Mouse (Mus musculus) embryonic facial prominence, embryonic 14.5 days (tissue): ENCODE data around the gene Slc26a1. TPM values are rescaled to one million over a fixed set of nuclear protein-coding genes. Genes with fewer than 3 reads are reported as not detected.

Source experiments
- ATAC-seq: fragments of 200-750 bp; cut with Nextera tagmentation; 2 replicates; pipeline ENCODE4 v1.8.0; 2017; ENCODE audit warnings: low read depth, moderate number of reproducible peaks, moderate TSS enrichment
- DNase-seq: peaks from one replicate; pipeline ENCODE4 v3.0.0-alpha.2; 2015; ENCODE audit warnings: low spot score
- H3K27ac ChIP-seq: fragments of 300-500 bp; sonication (generic); replicated peaks from 2 replicates; pipeline ENCODE4 v1.5.1; 2014; ENCODE audit warnings: low read depth, mild to moderate bottlenecking, low read length, moderate library complexity
- H3K27me3 ChIP-seq: fragments of 300-500 bp; sonication (generic); replicated peaks from 2 replicates; pipeline ENCODE4 v1.6.1; 2014; ENCODE audit warnings: low read length; ENCODE audit not compliant: control insufficient read depth, insufficient read depth
- H3K36me3 ChIP-seq: fragments of 300-500 bp; sonication (generic); 2 replicates; pipeline ENCODE4 v1.6.1; 2014; ENCODE audit warnings: low read length, mixed read lengths; ENCODE audit not compliant: control insufficient read depth, insufficient read depth
- H3K4me1 ChIP-seq: fragments of 300-500 bp; sonication (generic); 2 replicates; pipeline ENCODE4 v1.6.1; 2014; ENCODE audit warnings: antibody characterized with exemption, low read length; ENCODE audit not compliant: control insufficient read depth, insufficient read depth
- H3K4me2 ChIP-seq: fragments of 300-500 bp; sonication (generic); 2 replicates; pipeline ENCODE4 v1.6.1; 2014; ENCODE audit warnings: low read depth, mild to moderate bottlenecking, low read length, moderate library complexity, mixed read lengths
- H3K4me3 ChIP-seq: fragments of 300-500 bp; sonication (generic); 2 replicates; pipeline ENCODE4 v1.5.1; 2014; ENCODE audit warnings: low read depth, mild to moderate bottlenecking, low read length
- H3K9ac ChIP-seq: fragments of 300-500 bp; sonication (generic); 2 replicates; pipeline ENCODE4 v1.6.1; 2014; ENCODE audit warnings: low read depth, mild to moderate bottlenecking, low read length, moderate library complexity, mixed read lengths
- H3K9me3 ChIP-seq: fragments of 300-500 bp; sonication (generic); 2 replicates; pipeline ENCODE4 v1.6.1; 2016; ENCODE audit warnings: low read length; ENCODE audit not compliant: control insufficient read depth
- WGBS: fragments of 180-500 bp; shearing (Covaris S2); extraction: QIAGEN DNeasy Blood & Tissue Kit; methylation state at CpG from one replicate; pipeline ENCODE4 v1.1.7; 2014; 5-methylcytosine and 5-hydroxymethylcytosine counted together
- polyA plus RNA-seq: library from polyadenylated mRNA; unstranded; fragments of >200 nt; fragmentation: Nextera tagmentation; extraction: Ambion mirVana; gene quantifications from 2 replicates; pipeline ENCODE4 v1.2.1, GENCODE M21; 2014

The Slc26a1 gene
- polyA plus RNA-seq, 1 experiment from 2014 or later, result 1.2 TPM

- no peaks in the 10 kb centered on the region for H3K36me3 ChIP-seq
- no peaks in the 10 kb centered on the region; the same call in 1 of the 2 replicates for H3K27me3 ChIP-seq
- no peak overlapping the region for H3K4me3 ChIP-seq
- H3K9me3 ChIP-seq, result no peaks in the 10 kb centered on the region
- H3K27ac ChIP-seq, result no peak overlapping the region
- H3K9ac ChIP-seq, result no peak overlapping the region
- peak overlapping the region; percentile 76; the same call in 1 of the 2 replicates for H3K4me2 ChIP-seq
- ATAC-seq, result no peak
- WGBS, result 98% methylated on average over 10 of the region's 12 CpGs
- no peak for DNase-seq
- H3K4me1 ChIP-seq, result peaks cover 18% of the 10 kb centered on the region
Observed at GRCm38 (mm10) chr5:108695861-108696260, 20.5 kb upstream of the Slc26a1 start.

- ATAC-seq (peak; percentile 59), DNase-seq (peak; percentile 55)
- Histone ChIP-seq H3K4me3 (peak overlapping the region; percentile 79), H3K9ac (peak overlapping the region; percentile 79), H3K27me3 (no peaks in the 10 kb centered on the region; the same call in 1 of the 2 replicates), H3K36me3 (no peaks in the 10 kb centered on the region), H3K4me2 (peak overlapping the region; percentile 76), H3K27ac (peak overlapping the region; percentile 67), H3K4me1 (peaks cover 18% of the 10 kb centered on the region), H3K9me3 (no peaks in the 10 kb centered on the region)
- WGBS, result 0% methylated on average over 17 of the region's 99 CpGs
Observed at GRCm38 (mm10) chr5:108694352-108695261, 19.2 kb upstream of the Slc26a1 start.

GRCm38 (mm10) chr5:108693872-108694288 lies 18.5 kb upstream of the Slc26a1 start:
- peak; percentile 97 for ATAC-seq
- 0% methylated on average over 8 of the region's 43 CpGs for WGBS

GRCm38 (mm10) chr5:108692271-108692670 lies 16.9 kb upstream of the Slc26a1 start, which contains the start of gene Fgfrl1:
Gene Fgfrl1 (plus strand): TSS chr5:108692382.
- ATAC-seq (peak; percentile 9; the same call in 1 of the 2 replicates), DNase-seq (peak; percentile 55)
- Histone ChIP-seq H3K4me1 (peaks cover 11% of the 10 kb centered on the region), H3K9me3 (no peaks in the 10 kb centered on the region), H3K36me3 (no peaks in the 10 kb centered on the region), H3K27me3 (no peaks in the 10 kb centered on the region; the same call in 1 of the 2 replicates), H3K4me2 (peak within 1 kb of the TSS; percentile 76), H3K4me3 (peak within 1 kb of the TSS; percentile 79), H3K9ac (peak within 1 kb of the TSS; percentile 61), H3K27ac (no peak within 1 kb of the TSS)
- WGBS, result under 1% methylated on average over 12 of the region's 18 CpGs

More at GRCm38 (mm10) chr5:108693872-108694288, 18.5 kb upstream of the Slc26a1 start:
- H3K4me2 ChIP-seq, result peak overlapping the region; percentile 76
- H3K9me3 ChIP-seq, result no peaks in the 10 kb centered on the region
- peak overlapping the region; percentile 67 for H3K27ac ChIP-seq
- peaks cover 16% of the 10 kb centered on the region for H3K4me1 ChIP-seq
- no peaks in the 10 kb centered on the region; the same call in 1 of the 2 replicates for H3K27me3 ChIP-seq
- no peaks in the 10 kb centered on the region for H3K36me3 ChIP-seq
- H3K4me3 ChIP-seq, result peak overlapping the region; percentile 79
- peak overlapping the region; percentile 79 for H3K9ac ChIP-seq
- peak; percentile 97 for DNase-seq

- peaks cover 5% of the 10 kb centered on the region; the same call in 1 of the 2 replicates for H3K4me1 ChIP-seq
- DNase-seq, result no peak
- 66% methylated on average over 4 of the region's 4 CpGs for WGBS
- no peak overlapping the region for H3K4me3 ChIP-seq
- no peak overlapping the region for H3K9ac ChIP-seq
- H3K4me2 ChIP-seq, result no peak overlapping the region
- no peak for ATAC-seq
- H3K9me3 ChIP-seq, result no peaks in the 10 kb centered on the region
- no peaks in the 10 kb centered on the region for H3K36me3 ChIP-seq
- H3K27ac ChIP-seq, result no peak overlapping the region
- no peaks in the 10 kb centered on the region; the same call in 1 of the 2 replicates for H3K27me3 ChIP-seq
Observed at GRCm38 (mm10) chr5:108691152-108691551, 15.8 kb upstream of the Slc26a1 start.

- no peak for ATAC-seq
- 71% methylated on average over 5 of the region's 5 CpGs for WGBS
Observed at GRCm38 (mm10) chr5:108689091-108689490, 13.7 kb upstream of the Slc26a1 start.

GRCm38 (mm10) chr5:108680871-108681270 lies 5.5 kb upstream of the Slc26a1 start:
- WGBS, result 98% methylated on average over 6 of the region's 6 CpGs
- DNase-seq (no peak), ATAC-seq (no peak)
- H3K4me3 ChIP-seq, result no peak overlapping the region
- no peak overlapping the region for H3K9ac ChIP-seq
- no peak overlapping the region for H3K27ac ChIP-seq
- no peak overlapping the region for H3K4me2 ChIP-seq
- H3K4me1 ChIP-seq, result 0 out of 2 replicates have a peak, but pooled peaks cover 6% of the 10 kb centered on the region
- H3K27me3 ChIP-seq, result no peaks in the 10 kb centered on the region
- H3K36me3 ChIP-seq, result peaks cover 9% of the 10 kb centered on the region; the same call in 1 of the 2 replicates
- no peaks in the 10 kb centered on the region for H3K9me3 ChIP-seq

More at GRCm38 (mm10) chr5:108689091-108689490, 13.7 kb upstream of the Slc26a1 start:
- no peak for DNase-seq
- Histone ChIP-seq H3K4me3 (no peak overlapping the region), H3K4me1 (peaks cover 5% of the 10 kb centered on the region; the same call in 1 of the 2 replicates), H3K36me3 (peaks cover 6% of the 10 kb centered on the region; the same call in 1 of the 2 replicates), H3K4me2 (no peak overlapping the region), H3K9me3 (no peaks in the 10 kb centered on the region), H3K27me3 (no peaks in the 10 kb centered on the region; the same call in 1 of the 2 replicates), H3K9ac (no peak overlapping the region), H3K27ac (no peak overlapping the region)

GRCm38 (mm10) chr5:108679909-108680308 lies 4.5 kb upstream of the Slc26a1 start:
- H3K27me3 ChIP-seq, result no peaks in the 10 kb centered on the region
- 0 out of 2 replicates have a peak, but pooled peaks cover 4% of the 10 kb centered on the region for H3K36me3 ChIP-seq
- H3K9me3 ChIP-seq, result no peaks in the 10 kb centered on the region
- H3K9ac ChIP-seq, result no peak overlapping the region
- H3K4me2 ChIP-seq, result no peak overlapping the region
- H3K4me1 ChIP-seq, result 0 out of 2 replicates have a peak, but pooled peaks cover 6% of the 10 kb centered on the region
- no peak for DNase-seq
- ATAC-seq, result no peak
- H3K4me3 ChIP-seq, result no peak overlapping the region
- H3K27ac ChIP-seq, result no peak overlapping the region
- 54% methylated on average over 3 of the region's 3 CpGs for WGBS
